Mouse (Mus musculus) forebrain, postnatal 0 days (tissue): Measurements from ENCODE around the gene Pithd1. TPM values are rescaled to one million over a fixed set of nuclear protein-coding genes. Genes with fewer than 3 reads are reported as not detected.

Experiments used
- ATAC-seq: fragments of 200-750 bp; cut with Nextera tagmentation; 2 replicates; pipeline ENCODE4 v1.8.0; 2017; ENCODE audit warnings: mild to moderate bottlenecking, moderate library complexity
- DNase-seq: peaks from one replicate; pipeline ENCODE4 v3.0.0-alpha.2; 2015
- H3K27ac ChIP-seq: fragments of 300-500 bp; sonication (generic); 2 replicates; pipeline ENCODE4 v1.5.1; 2014; ENCODE audit warnings: low read depth, mild to moderate bottlenecking, antibody characterized with exemption, low read length, moderate library complexity, mixed read lengths
- H3K27me3 ChIP-seq: fragments of 300-500 bp; sonication (generic); 2 replicates; pipeline ENCODE4 v1.6.1; 2014; ENCODE audit warnings: mild to moderate bottlenecking, low read length, mixed read lengths; ENCODE audit not compliant: insufficient read depth
- H3K36me3 ChIP-seq: fragments of 300-500 bp; sonication (generic); 2 replicates; pipeline ENCODE4 v1.6.1; 2014; ENCODE audit warnings: mild to moderate bottlenecking, moderate library complexity; ENCODE audit not compliant: insufficient read depth
- H3K4me1 ChIP-seq: fragments of 300-500 bp; sonication (generic); 2 replicates; pipeline ENCODE4 v1.6.1; 2014; ENCODE audit warnings: antibody characterized with exemption; ENCODE audit not compliant: insufficient read depth
- H3K4me2 ChIP-seq: fragments of 300-500 bp; sonication (generic); 2 replicates; pipeline ENCODE4 v1.6.1; 2014; ENCODE audit warnings: low read depth, mild to moderate bottlenecking, moderate library complexity
- H3K4me3 ChIP-seq: fragments of 300-500 bp; sonication (generic); 2 replicates; pipeline ENCODE4 v1.5.1; 2014; ENCODE audit warnings: low read depth, low read length, mixed read lengths
- H3K9ac ChIP-seq: fragments of 300-500 bp; sonication (generic); 2 replicates; pipeline ENCODE4 v1.6.1; 2014; ENCODE audit warnings: mild to moderate bottlenecking
- H3K9me3 ChIP-seq: fragments of 300-500 bp; sonication (generic); 2 replicates; pipeline ENCODE4 v1.6.1; 2016; ENCODE audit warnings: low read length
- CTCF ChIP-seq: sonication (generic); IDR thresholded peaks from 2 replicates; pipeline ENCODE4 v1.5.1; 2016; ENCODE audit warnings: antibody characterized with exemption, control low read depth, low read depth
- WGBS: fragments of 180-500 bp; shearing (Covaris S2); extraction: QIAGEN DNeasy Blood & Tissue Kit; methylation state at CpG from one replicate; pipeline ENCODE4 v1.1.7; 2014; 5-methylcytosine and 5-hydroxymethylcytosine counted together
- polyA plus RNA-seq: library from polyadenylated mRNA; unstranded; fragments of >200 nt; fragmentation: Nextera tagmentation; extraction: Ambion mirVana; gene quantifications from 2 replicates; pipeline ENCODE4 v1.2.1, GENCODE M21; 2015
- total RNA-seq: library from RNA; depleted of rRNA; stranded (reverse); fragments of >200 nt; gene quantifications from 2 replicates; pipeline ENCODE4 v1.2.3, GENCODE M21; 2014

Pithd1 gene
- total and polyA plus RNA-seq, 2 experiments from 2014 or later, result 62.8 to 93.3 TPM

- TF ChIP-seq CTCF, result no peak
- no peak overlapping the region for H3K4me3 ChIP-seq
- H3K27me3 ChIP-seq, result no peaks in the 10 kb centered on the region
- 90% methylated on average over 6 of the region's 6 CpGs for WGBS
- no peak for DNase-seq
- H3K9ac ChIP-seq, result no peak overlapping the region
- no peaks in the 10 kb centered on the region for H3K9me3 ChIP-seq
- ATAC-seq, result no peak
- no peaks in the 10 kb centered on the region for H3K4me1 ChIP-seq
- peaks cover 25% of the 10 kb centered on the region for H3K36me3 ChIP-seq
- H3K4me2 ChIP-seq, result no peak overlapping the region
- no peak overlapping the region for H3K27ac ChIP-seq
Measured at GRCm38 (mm10) chr4:135950365-135950764, 36.7 kb downstream of the Pithd1 start.

GRCm38 (mm10) chr4:135949911-135950310, 37.2 kb downstream of the Pithd1 start:
- Histone ChIP-seq H3K4me3 (no peak overlapping the region), H3K4me2 (no peak overlapping the region), H3K4me1 (no peaks in the 10 kb centered on the region), H3K9ac (no peak overlapping the region), H3K9me3 (no peaks in the 10 kb centered on the region), H3K27ac (no peak overlapping the region), H3K36me3 (peaks cover 20% of the 10 kb centered on the region), H3K27me3 (no peaks in the 10 kb centered on the region)
- TF ChIP-seq CTCF, result no peak
- DNase-seq (no peak), ATAC-seq (no peak)
- WGBS, result 65% methylated on average over 6 of the region's 6 CpGs

- DNase-seq, result no peak
- Histone ChIP-seq H3K27ac (no peak overlapping the region), H3K36me3 (peaks cover 18% of the 10 kb centered on the region), H3K27me3 (no peaks in the 10 kb centered on the region), H3K4me2 (no peak overlapping the region), H3K9me3 (no peaks in the 10 kb centered on the region), H3K9ac (no peak overlapping the region), H3K4me3 (no peak overlapping the region), H3K4me1 (no peaks in the 10 kb centered on the region)
- 81% methylated on average over 10 of the region's 10 CpGs for whole genome bisulfite sequencing
- no peak for ATAC-seq
- TF ChIP-seq CTCF, result no peak
Measured at GRCm38 (mm10) chr4:135949475-135949874, 37.6 kb downstream of the Pithd1 start.

GRCm38 (mm10) chr4:135948142-135948541, 38.9 kb downstream of the Pithd1 start:
- DNase-seq (no peak), ATAC-seq (no peak)
- no peak for TF ChIP-seq CTCF
- no peak overlapping the region for H3K27ac ChIP-seq
- no peaks in the 10 kb centered on the region for H3K4me1 ChIP-seq
- H3K36me3 ChIP-seq, result peaks cover 18% of the 10 kb centered on the region
- no peaks in the 10 kb centered on the region for H3K9me3 ChIP-seq
- WGBS, result 95% methylated on average over 8 of the region's 8 CpGs
- H3K27me3 ChIP-seq, result no peaks in the 10 kb centered on the region
- H3K4me2 ChIP-seq, result no peak overlapping the region
- H3K4me3 ChIP-seq, result no peak overlapping the region
- H3K9ac ChIP-seq, result no peak overlapping the region

GRCm38 (mm10) chr4:135946659-135947301, 40.3 kb downstream of the Pithd1 start:
- Histone ChIP-seq H3K9ac (peak overlapping the region; percentile 63), H3K4me2 (peak overlapping the region; percentile 87), H3K4me3 (peak overlapping the region; percentile 52), H3K27ac (peak overlapping the region; percentile 81), H3K27me3 (no peaks in the 10 kb centered on the region), H3K36me3 (peaks cover 9% of the 10 kb centered on the region), H3K9me3 (no peaks in the 10 kb centered on the region), H3K4me1 (no peaks in the 10 kb centered on the region)
- ATAC-seq, result peak; percentile 29
- no peak for TF ChIP-seq CTCF
- DNase-seq, result no peak
- WGBS, result 1% methylated on average over 28 of the region's 28 CpGs

- H3K9ac ChIP-seq, result peak within 1 kb of the TSS; percentile 63
- no peaks in the 10 kb centered on the region for H3K4me1 ChIP-seq
- H3K9me3 ChIP-seq, result no peaks in the 10 kb centered on the region
- H3K36me3 ChIP-seq, result peaks cover 4% of the 10 kb centered on the region; the same call in 1 of the 2 replicates
- peak; percentile 98 for ATAC-seq
- no peaks in the 10 kb centered on the region for H3K27me3 ChIP-seq
- under 1% methylated on average over 23 of the region's 23 CpGs for WGBS
- H3K4me3 ChIP-seq, result peak within 1 kb of the TSS; percentile 52
- TF ChIP-seq CTCF, result no peak
- H3K27ac ChIP-seq, result peak within 1 kb of the TSS; percentile 81
- peak within 1 kb of the TSS; percentile 87 for H3K4me2 ChIP-seq
- peak; percentile 95 for DNase-seq
Measured at GRCm38 (mm10) chr4:135946278-135946658, 40.8 kb downstream of the Pithd1 start, which contains the start of gene Hmgcl. Hmgcl (plus strand) TSS chr4:135946448.

- Histone ChIP-seq H3K9ac (peak overlapping the region; percentile 63), H3K27me3 (no peaks in the 10 kb centered on the region), H3K27ac (peak overlapping the region; percentile 81), H3K4me2 (peak overlapping the region; percentile 87), H3K4me1 (no peaks in the 10 kb centered on the region), H3K36me3 (no peaks in the 10 kb centered on the region), H3K9me3 (no peaks in the 10 kb centered on the region), H3K4me3 (peak overlapping the region; percentile 52)
- no peak for TF ChIP-seq CTCF
- WGBS, result 75% methylated on average over 10 of the region's 10 CpGs
- ATAC-seq, result peak; percentile 23
- peak; percentile 15 for DNase-seq
Measured at GRCm38 (mm10) chr4:135945706-135946105, 41.4 kb downstream of the Pithd1 start.
